Mouse (Mus musculus) urinary bladder, adult 2 months (tissue): ENCODE measurements at regions not wholly inside any gene's neighbourhood (a gene's known extent, or its start where the extent isn't known, plus 50 kb on each side); places are given as distances from the start of the nearest gene placed in this dataset.

Experiments
- DNase-seq: peaks from one replicate; pipeline ENCODE4 v3.0.0; 2022; ENCODE audit warnings: low spot score

DNA sequence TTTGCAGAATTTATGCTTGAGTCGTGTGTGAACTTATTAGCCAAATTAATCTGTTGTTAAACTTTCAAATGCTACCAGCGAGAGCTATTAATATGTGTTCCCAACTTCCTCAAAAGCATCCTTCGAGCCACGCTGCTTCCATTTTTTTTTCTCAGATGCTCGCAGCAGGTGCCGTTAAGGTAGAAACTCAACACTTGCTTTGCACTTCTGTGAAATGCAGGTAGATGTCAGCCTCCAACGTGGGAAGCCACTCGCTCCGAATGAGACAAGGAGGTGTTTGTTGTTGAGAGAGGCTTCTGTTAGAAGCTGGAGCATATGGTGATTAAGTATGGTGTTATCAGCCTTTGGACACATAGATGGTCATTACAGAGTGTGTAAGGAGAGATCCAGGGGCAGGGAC lies 433.1 kb upstream of the Adgrl2 start:
- DNase-seq: no peak

DNA sequence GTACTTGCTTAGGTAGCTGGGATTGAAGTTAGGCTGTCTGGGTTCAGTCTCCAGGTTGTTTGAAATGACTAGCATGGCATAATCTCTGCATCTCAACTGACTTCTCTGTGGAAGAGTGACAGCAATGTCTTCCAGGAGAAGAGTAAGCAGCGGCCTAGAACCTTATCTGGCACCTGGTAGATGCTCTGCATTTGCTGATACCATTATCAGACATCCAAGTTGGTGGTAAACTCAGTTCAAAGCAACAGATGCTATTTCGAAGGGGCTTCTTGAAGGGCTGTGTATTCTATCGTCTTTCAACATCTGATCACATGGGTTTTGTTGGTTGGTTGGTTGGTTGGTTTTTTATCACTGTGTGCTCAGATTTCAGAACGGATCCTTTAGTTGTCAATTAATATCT lies 424.7 kb upstream of the Adgrl2 start:
- DNase-seq: no peak

DNA sequence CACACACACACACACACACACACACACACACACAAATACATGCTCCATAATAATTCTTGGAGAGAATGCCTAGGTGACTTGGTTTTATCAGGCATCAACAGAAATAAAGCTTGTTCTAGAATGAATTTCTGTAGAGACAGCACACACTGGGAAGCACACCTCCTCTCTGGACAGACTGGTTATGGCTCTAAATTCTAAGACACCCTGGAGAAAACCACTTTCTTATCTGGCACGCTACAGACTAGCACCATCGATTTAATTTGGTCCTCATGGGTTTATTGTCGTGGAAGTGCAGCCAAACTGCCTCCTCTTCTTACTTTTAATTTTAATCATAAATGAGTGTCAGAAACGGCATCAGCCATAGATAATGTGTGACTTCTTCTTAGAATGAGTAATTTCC lies 422.8 kb upstream of the Adgrl2 start:
- DNase-seq: no peak

DNA sequence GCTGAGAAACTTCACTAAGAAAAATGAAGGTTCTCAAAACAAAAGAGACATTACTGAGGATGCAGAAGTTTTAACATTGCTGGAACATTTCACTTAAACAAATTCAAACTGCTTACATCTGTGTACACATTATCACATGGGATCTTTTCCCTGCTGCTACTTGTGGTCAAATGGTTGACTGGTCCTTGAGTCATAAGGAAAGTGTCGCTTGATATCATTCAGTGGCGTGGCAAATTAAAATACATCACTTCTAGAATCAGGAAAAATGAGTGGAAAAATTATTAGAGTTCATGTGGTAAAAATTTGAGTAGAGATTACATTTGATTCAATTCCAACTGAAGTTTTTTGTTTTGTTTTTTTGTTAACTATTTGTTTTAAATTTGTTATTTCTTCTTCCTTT lies 420.2 kb upstream of the Adgrl2 start:
- DNase-seq: no peak

DNA sequence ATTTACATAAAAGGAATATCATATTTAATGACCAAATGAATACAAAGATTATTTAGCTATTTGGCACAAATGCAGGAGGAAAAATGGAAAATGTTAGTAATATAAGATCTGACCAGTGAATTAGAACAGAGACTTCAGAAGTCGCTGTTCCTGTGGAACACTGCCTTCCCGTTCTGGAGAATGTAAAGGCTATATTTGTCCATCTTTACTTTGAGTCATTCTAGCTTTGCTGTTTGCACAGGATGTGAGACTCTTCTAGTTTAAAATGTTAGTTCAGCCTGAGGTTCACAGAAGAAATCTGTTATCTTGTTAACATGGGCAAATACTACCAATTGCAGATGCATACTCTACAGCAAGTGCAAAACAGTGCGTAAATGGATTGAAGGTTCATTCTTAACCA lies 418.5 kb upstream of the Adgrl2 start:
- no peak for DNase-seq

DNA sequence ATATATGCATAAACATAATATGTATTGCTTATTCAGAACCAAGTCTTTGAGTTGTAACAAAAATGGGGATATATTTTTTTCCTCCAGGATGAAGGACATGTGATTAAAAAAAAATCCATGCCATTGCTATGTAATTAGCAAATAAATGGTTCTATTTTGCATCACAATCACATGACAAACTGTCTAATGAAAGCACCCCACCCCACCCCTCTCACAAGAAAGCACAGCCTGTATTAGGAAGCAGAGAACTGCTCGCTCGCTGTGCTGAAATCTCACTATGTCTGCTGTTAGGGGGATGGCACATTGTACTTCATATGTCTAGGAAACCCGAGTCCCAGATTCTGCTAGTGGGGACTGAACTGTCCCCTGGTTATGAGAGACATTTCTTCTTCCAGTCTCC lies 415.5 kb upstream of the Adgrl2 start:
- DNase-seq: no peak

DNA sequence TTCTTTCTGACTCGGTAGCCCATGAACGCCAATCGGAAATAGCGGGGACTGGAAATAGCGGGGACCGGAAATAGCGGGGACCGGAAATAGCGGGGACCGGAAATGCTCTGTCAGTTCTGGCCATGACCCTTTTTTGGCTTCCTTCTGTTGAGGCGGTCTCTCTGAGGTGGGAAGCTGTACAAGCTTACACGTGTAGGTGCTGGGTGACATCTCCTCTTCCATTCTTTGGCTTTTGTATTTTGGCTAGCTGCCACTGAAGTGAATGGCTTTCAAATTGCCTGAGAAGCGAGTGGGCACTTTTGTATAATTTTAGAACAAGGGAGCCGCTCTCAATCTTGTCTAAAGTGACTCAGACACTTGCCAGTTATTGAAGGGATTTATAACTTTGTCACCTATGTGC lies 414.3 kb upstream of the Adgrl2 start:
- no peak for DNase-seq

DNA sequence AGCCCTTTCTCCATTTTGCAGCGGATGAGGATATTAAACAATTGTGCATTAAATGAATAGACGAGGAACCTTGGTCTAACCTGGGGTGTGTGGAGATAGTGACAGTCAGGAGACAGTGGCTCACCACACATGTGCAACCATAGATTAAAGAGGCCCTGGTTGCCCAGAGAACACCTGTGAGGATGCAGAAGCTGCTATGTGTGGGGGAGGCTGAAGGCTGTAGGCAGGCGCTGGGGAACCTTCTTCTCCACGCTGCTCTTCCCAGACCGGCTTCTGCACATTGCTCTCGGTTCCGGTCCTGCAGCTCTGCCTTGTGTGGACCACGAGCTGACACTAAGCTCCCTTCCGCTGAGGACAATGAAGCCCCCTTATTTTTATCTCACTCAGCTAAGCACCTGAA lies 412.1 kb upstream of the Adgrl2 start:
- no peak for DNase-seq

DNA sequence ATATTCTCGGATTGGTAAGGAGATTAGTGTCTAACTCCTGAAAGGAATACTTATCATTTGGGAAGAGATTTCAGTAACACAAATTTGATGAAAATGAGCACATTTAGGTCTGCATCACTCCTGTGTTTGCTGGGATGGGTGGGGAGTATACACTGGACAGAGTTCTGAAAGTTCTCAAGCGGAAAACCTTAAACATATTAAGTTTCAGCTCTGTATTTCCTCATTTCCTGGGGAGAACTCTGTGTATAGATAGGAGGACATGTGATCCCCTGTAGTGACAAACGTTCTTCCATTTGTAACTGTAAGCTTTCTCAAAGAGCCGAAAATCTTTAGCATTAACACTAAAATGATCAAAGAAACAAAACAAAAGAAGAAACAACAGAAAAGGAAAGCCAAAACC lies 404.7 kb upstream of the Adgrl2 start:
- no peak for DNase-seq

DNA sequence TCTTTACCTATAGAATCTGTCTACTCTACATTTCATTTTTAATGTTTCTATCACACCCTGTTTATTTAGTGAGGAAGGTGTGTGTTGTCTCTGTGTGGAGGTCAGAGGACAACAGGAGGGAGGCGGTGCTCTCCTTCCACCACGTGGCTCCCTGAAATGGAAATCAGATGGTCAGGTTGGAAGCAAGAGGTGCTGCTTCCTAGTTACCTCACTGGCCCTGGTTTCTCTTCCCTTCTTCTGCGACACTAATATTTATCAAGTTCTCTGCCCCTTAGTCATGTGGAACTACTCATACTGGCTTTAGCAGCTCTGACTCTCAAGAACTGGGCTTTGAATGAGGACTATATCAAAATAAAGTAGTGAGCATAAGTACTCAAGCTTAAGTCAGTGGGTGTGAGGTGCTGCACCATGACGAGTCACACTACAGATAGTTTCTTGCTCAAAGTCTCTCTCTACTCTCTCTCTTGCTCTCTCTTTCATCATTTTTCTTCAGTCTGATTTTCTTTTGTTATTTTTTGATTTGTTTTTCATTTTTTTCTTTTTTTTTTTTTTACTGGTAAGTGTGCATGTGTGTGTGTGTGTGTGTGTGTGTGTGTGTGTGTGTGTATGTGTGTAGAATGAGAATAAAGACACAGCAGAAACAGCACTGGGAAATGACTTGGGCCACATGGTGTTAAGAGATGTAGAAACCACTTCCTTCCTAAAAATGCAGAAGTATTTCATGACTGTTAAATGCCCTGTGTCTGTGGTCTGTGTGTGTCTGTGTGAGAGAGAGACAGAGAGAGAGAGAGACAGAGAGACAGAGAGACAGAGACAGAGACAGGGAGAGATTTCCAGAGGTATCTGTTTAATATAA lies 403.2 kb upstream of the Adgrl2 start:
- no peak for DNase-seq

DNA sequence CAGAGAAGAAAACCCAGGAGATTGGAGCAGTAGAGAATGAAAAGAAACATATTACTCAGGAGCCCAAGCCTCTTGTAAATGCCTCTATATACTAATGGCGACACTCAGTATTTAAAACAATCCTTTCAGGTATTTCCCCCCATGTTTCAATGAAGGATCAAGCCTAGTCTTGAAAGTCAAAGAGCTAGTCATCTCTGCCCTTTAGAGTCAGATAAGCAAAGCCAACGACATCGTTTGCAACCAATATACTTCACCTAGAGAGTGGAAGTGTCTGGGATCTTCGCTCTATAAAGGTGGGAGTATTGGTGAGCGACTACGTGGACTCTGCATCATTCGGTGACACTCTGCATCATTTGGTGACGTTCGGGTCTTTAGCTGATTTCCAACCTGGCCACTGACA lies 401.8 kb upstream of the Adgrl2 start:
- DNase-seq: no peak

DNA sequence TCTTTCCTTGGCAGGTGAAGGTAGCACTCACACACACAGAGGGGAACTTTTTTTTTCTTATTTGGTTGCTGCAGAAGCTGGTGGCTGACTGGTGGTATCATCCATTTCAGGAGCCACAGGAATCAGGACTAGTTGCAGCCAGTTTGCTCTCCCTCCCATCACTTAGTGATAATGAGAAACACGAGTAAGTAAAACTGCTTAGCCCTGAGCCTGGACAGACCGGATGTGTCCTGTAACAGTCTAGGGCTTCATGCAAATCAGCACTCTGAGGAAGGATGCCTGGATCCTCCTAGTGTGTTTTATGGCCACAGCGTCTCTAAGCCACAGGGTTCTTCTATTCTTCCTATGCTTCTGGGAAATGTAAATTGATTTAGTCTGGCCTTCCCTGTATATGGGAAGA lies 397.2 kb upstream of the Adgrl2 start:
- no peak for DNase-seq

DNA sequence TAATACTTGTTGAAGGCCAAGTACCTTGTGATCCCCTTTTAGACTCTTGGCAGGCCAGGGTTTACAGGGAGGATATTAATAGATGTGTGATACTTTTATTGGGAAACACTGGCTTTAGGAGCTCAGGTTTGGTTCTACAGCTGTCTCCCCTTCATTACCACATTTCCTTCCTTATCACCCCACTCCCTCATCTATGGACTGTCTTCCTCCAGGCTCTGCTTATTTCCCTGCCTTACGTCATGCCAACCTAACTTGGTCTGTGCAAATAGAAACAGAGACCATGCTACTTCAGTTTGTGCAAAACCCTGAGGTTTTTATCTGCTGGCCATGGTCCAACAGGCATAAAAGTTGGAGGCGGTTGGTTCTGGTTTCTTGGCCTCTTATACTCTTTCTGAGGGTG lies 395.7 kb upstream of the Adgrl2 start:
- no peak for DNase-seq

DNA sequence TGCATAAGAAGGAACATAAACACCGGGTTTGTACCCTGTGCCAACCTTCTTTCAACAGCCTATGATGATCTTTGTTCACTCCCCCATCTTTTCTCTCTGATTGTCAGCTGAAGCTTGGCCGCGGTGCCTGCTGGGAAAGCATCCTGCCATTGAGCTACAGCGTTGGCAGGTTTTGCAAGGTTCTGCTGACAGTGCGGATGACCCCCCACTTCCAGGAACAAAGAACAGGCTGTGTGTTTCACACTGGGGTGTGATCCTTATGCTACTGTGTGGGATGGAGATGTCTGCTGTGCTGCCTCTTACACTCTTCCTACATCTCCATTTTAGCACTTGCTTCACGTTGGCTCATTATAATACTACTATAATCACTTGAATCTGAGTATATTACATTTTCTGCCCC lies 395.0 kb upstream of the Adgrl2 start:
- DNase-seq: no peak

DNA sequence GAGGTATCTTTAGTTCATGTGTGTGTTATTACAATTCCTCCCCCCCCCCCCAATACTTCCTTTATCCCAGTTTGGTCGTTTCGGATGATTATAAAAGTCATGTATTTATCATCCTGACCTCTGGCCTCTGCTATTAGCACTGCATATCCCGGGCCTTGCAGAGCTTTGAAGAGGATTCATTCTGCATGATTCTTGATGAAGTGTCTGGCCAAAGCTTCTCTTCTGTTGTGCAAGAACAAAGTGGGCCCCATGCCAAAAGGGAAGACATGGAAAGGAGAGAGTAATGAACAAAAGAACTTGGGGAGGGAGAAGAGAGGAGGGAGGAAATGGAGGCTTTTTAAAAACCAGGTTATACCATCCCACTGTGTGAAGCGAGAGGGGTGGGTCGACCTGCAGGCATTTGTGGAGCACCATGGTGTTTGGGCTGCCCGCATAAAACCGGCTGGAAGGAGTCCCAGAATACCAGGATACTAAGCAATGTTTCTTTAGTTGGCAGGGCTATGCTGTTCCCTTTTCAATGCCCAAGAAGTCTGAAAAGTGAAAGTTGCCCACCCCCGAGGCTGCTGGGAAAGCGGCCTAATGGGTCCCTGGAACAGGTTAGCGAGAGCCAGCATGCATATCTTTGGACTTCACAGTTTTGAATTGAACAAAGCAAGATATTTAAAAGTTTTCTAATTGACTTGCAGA lies 391.3 kb upstream of the Adgrl2 start:
- no peak for DNase-seq

DNA sequence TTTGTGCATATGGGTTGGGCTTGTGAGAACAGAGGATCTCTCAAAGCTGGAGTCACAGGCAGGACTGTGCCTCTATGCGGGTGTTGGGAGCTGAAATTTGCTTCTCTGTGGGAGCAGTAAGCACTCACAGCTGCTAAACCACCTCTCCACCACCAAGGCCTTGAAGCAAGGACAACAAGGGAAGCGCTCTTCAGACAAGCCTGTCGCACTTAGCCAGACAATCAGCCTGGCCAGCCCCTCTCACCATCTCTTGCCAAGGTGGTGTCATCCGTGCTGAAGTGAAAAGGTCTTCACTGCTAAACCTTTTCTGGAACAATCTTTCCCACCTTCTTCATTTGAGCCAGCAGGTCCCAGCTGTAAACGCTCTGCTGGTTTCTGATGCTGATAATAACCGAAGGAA lies 390.7 kb upstream of the Adgrl2 start:
- no peak for DNase-seq

DNA sequence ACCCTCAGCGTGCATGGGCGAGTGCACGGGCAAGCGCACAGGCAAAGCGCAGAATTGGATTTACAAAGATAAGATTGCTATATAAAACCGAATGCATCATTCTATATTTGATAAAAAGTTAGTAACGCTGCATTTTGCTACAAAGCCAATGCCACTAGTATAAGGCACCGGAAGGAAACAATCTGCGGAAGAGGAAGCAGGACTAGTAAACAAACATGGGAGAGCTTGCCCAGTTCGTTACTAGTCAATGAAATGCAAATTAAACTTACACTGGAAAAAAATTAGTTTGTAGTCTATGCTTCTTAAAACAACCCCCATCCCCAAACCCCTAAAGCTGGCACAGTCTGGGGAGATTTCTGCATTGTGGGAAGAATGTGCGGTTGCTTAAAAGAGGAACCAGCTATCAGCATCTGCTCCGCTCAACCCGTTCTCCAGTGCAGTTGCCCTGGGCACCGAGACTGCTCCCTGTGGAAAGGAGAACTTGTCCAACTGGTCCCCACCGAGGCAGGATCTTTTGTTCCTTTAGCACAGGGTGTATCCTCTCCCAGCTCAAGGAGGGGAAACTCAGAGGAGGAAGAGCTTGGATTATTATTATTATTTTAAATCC lies 389.6 kb upstream of the Adgrl2 start:
- no peak for DNase-seq

DNA sequence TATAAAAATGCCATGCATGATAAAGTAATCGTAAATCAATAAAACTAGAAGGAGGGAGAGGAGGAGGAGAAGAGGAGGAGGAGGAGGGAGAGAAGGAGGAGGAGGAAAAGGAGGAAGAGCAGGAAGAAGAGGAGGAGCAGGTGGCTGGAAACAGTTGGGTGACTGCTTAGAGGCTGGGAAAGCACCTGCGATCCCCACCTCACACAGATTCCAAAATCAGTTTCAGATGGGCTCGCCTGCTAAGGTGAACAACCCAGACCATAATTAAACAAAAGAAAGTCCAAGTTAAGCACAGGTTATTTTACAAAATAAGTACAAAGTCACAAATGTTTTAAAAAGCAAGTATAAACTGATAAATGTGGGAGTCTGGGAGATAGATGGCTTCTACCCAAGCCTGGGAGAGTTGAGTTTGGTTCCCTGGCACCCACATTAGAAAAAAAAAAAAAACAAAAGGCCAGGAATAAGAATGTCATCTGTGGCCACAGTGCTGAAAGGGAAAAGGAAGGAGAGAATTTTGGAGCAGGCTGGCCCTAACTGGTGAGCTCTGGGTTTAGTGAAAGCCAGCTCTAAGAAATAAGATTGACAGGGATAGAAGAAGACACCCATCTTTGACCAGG lies 389.0 kb upstream of the Adgrl2 start:
- no peak for DNase-seq

DNA sequence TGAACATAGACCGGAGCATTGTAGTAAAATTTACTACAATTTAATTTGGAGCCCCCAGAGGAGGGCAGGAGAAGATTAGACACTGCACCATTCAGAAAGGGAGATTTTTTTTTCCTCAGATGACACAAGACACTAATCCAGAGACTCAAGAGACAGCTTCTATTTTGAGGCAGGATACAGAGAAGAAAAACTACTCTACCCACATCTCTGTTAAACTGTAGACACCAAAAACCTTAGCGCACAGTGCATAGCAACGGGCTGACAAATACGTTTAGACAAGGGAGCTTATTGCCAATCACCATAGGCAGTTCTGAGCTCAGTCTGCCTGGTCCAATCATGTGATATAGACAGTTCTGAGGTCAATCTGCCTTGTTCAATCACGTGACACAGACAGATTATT lies 381.1 kb upstream of the Adgrl2 start:
- no peak for DNase-seq

DNA sequence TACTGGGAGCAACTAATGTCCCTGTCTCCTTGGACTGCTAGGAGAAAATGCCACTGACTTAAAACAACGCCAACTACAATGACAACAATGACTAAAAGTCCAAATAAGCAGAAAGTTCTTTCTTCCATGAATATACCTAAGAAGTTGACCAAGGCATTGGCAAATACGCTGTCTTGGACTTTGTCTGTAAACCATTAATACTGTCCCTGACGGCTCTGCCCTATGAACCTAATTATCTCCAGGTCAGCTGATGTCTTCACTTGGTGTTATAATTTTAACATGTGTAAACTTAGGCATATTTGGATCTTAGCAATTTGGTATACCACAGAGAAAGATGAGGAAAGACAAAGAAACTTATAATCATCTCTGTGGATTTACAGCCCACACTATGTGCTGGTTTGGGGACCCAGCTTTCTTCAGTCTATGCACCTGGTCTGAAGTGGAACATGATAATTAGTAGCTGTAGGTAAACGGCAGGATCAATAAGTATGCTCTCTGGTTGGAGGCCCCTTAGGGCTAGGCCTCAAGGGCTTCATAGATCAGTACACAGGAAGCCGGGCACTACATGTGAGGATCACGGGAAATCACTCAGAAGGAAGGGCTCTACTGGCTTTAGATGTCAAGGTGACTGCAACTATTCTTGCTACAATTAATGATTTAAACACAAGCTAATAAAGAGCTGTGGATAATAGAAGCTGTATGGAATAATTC lies 380.3 kb upstream of the Adgrl2 start:
- no peak for DNase-seq

DNA sequence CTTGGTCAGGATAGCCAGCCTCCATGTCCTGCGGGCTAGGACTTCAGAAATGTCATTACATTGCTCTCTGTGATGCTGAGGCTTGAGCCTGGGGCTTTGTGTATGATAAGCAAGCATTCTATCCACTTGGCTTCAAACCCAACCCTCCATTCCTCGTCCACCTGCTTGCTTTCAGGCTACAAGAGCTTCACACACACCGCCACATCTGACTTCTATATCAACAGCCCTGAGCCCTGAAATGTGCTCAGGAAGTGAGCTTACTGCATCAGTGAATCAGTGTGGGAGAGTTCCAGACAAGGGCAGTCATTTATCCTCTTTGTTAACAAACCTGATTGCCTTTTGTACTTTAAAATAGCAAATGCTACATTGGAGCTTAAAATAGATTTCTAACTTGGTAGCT lies 377.5 kb upstream of the Adgrl2 start:
- DNase-seq: no peak

DNA sequence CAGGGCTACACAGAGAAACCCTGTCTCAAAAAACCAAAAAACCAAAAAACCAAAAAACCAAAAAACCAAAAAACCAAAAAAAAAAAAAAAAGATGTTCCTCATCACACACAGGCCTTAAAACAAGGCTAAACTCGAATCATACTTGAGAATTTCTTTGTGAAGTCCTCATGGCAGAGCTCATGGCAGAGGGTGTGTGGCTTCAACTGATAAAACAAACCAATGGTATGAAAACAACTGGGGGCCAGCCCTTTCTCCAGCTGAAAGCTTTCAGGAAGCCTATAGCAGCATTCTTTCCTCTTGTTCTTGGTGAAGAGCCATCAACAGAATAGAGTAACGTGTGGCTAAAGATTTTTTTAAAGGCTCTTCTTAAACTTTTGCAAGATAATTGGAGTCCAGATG lies 369.8 kb upstream of the Adgrl2 start:
- no peak for DNase-seq
